Mouse (Mus musculus): Measurements from ENCODE around the gene Gm20388. TPM values are rescaled to one million over a fixed set of nuclear protein-coding genes. Genes with fewer than 3 reads are reported as not detected.
A peak's percentile ranks its signal among the peaks of the same experiment; 100 is the strongest.
"Not testable (repeated sequence)": the region's sequence is repeated elsewhere in the genome, so short reads cannot be mapped to it uniquely, and the experiment has no call there.

The Gm20388 gene
- polyA plus RNA-seq, 1 experiment from 2014 or later, result not detected

- no peaks in the 10 kb centered on the region for H3K36me3 ChIP-seq
- H3K4me3 ChIP-seq, result no peak overlapping the region
- peaks cover 37% of the 10 kb centered on the region for H3K4me1 ChIP-seq
- 50% methylated on average over 5 of the region's 5 CpGs for WGBS
- no peak for ATAC-seq (ENCODE audit: insufficient number of reproducible peaks, insufficient read depth, low FRiP score, low TSS enrichment, low read depth)
- H3K9ac ChIP-seq, result 0 out of 2 replicates have a peak overlapping the region, but pooled peaks have one; percentile 11
- no peaks in the 10 kb centered on the region for H3K27me3 ChIP-seq
- peak overlapping the region; percentile 11; the same call in 1 of the 2 replicates for H3K27ac ChIP-seq
- no peaks in the 10 kb centered on the region for H3K9me3 ChIP-seq
- no peak overlapping the region for H3K4me2 ChIP-seq
Observed at GRCm38 (mm10) chr8:120325172-120325767, 414.6 kb downstream of the Gm20388 start.

GRCm38 (mm10) chr8:120327131-120327554, 416.5 kb downstream of the Gm20388 start:
- no peaks in the 10 kb centered on the region for H3K36me3 ChIP-seq
- peaks cover 48% of the 10 kb centered on the region for H3K4me1 ChIP-seq
- 43% methylated on average over 3 of the region's 3 CpGs for WGBS
- no peaks in the 10 kb centered on the region for H3K9me3 ChIP-seq
- no peak overlapping the region for H3K4me2 ChIP-seq
- no peak for ATAC-seq (ENCODE audit: insufficient number of reproducible peaks, insufficient read depth, low FRiP score, low TSS enrichment, low read depth)
- H3K4me3 ChIP-seq, result no peak overlapping the region
- H3K27me3 ChIP-seq, result no peaks in the 10 kb centered on the region
- H3K27ac ChIP-seq, result no peak overlapping the region
- H3K9ac ChIP-seq, result no peak overlapping the region

DNA sequence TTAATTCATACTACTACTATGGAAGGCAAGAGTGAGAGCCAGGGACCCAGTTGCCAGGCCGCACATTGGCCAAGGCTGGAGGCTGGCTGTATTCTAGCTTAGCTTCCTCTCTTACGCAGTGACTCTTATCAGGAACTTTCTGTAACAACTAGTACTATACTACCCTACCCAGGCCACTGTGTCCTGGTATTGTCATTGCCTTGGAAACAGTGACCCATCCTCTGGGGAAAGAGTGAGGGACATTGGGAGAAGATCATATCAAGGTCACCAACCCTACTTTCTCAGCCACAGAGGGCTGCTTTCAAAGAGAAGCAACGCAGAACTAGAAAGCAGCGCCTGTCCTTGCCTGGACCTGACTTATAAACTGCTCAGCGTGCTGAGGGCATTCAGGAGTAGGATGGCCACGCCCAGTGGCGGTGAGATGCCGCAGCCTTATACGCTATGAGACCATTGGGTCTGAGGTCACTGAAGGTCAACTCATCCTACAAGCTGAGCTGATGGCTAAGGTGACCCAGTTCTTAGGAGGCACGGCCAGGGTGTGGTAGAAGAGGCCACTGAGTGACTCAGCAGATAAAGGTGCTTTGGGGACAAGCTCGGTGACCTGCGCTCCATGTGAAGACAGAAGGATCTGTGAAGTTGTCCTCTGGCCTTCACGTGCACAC, 417.9 kb downstream of the Gm20388 start:
- Histone ChIP-seq H3K4me1 (peaks cover 41% of the 10 kb centered on the region), H3K4me2 (no peak overlapping the region), H3K9me3 (no peaks in the 10 kb centered on the region), H3K36me3 (no peaks in the 10 kb centered on the region), H3K9ac (no peak overlapping the region), H3K27me3 (no peaks in the 10 kb centered on the region), H3K4me3 (no peak overlapping the region), H3K27ac (no peak overlapping the region)
- 89% methylated on average over 13 of the region's 13 CpGs for WGBS
- ATAC-seq (ENCODE audit: insufficient number of reproducible peaks, insufficient read depth, low FRiP score, low TSS enrichment, low read depth), result no peak

- no peaks in the 10 kb centered on the region for H3K27me3 ChIP-seq
- no peak for ATAC-seq (ENCODE audit: insufficient number of reproducible peaks, insufficient read depth, low FRiP score, low TSS enrichment, low read depth)
- no peak overlapping the region for H3K4me2 ChIP-seq
- H3K4me3 ChIP-seq, result no peak overlapping the region
- no peak overlapping the region for H3K27ac ChIP-seq
- H3K4me1 ChIP-seq, result peaks cover 35% of the 10 kb centered on the region
- H3K9ac ChIP-seq, result no peak overlapping the region
- 88% methylated on average over 11 of the region's 11 CpGs for WGBS
- H3K36me3 ChIP-seq, result no peaks in the 10 kb centered on the region
- no peaks in the 10 kb centered on the region for H3K9me3 ChIP-seq
Observed at GRCm38 (mm10) chr8:120329030-120329748, 418.5 kb downstream of the Gm20388 start.

DNA sequence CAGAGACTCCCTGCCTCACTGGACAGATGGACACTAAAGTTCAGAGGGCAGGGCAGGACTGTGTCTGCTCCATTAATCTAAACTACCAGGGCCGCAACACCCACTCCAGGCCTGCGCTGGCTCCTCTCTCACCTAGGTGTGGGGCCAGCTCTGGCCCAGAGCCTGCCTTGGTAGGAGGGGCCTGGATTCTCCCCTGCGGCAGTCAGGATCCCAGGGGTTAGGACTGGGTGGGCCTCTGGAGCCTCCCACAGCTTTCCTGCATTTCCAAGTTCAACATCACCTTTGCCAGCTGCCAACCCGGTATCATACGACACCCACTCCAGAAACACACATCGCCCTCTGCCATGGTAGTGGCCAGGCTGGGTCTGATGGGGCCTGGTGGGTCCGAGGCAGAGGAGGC, 420.4 kb downstream of the Gm20388 start:
- 76% methylated on average over 7 of the region's 7 CpGs for WGBS
- no peaks in the 10 kb centered on the region for H3K9me3 ChIP-seq
- no peaks in the 10 kb centered on the region for H3K36me3 ChIP-seq
- H3K4me3 ChIP-seq, result no peak overlapping the region
- no peak overlapping the region for H3K9ac ChIP-seq
- H3K4me1 ChIP-seq, result peaks cover 38% of the 10 kb centered on the region
- ATAC-seq (ENCODE audit: insufficient number of reproducible peaks, insufficient read depth, low FRiP score, low TSS enrichment, low read depth), result no peak
- H3K27ac ChIP-seq, result 0 out of 2 replicates have a peak overlapping the region, but pooled peaks have one; percentile 49
- no peak overlapping the region for H3K4me2 ChIP-seq
- H3K27me3 ChIP-seq, result no peaks in the 10 kb centered on the region

- H3K4me1 ChIP-seq, result peaks cover 54% of the 10 kb centered on the region
- no peak overlapping the region for H3K9ac ChIP-seq
- H3K4me3 ChIP-seq, result no peak overlapping the region
- no peaks in the 10 kb centered on the region for H3K27me3 ChIP-seq
- no peaks in the 10 kb centered on the region for H3K36me3 ChIP-seq
- ATAC-seq (ENCODE audit: insufficient number of reproducible peaks, insufficient read depth, low FRiP score, low TSS enrichment, low read depth), result no peak
- no peaks in the 10 kb centered on the region for H3K9me3 ChIP-seq
- no peak overlapping the region for H3K4me2 ChIP-seq
- H3K27ac ChIP-seq, result no peak overlapping the region
- 78% methylated on average over 16 of the region's 16 CpGs for WGBS
Observed at GRCm38 (mm10) chr8:120332379-120333229, 422.0 kb downstream of the Gm20388 start.

- no peak for ATAC-seq (ENCODE audit: insufficient number of reproducible peaks, insufficient read depth, low FRiP score, low TSS enrichment, low read depth)
Observed at GRCm38 (mm10) chr8:120333681-120334080, 423.0 kb downstream of the Gm20388 start.

DNA sequence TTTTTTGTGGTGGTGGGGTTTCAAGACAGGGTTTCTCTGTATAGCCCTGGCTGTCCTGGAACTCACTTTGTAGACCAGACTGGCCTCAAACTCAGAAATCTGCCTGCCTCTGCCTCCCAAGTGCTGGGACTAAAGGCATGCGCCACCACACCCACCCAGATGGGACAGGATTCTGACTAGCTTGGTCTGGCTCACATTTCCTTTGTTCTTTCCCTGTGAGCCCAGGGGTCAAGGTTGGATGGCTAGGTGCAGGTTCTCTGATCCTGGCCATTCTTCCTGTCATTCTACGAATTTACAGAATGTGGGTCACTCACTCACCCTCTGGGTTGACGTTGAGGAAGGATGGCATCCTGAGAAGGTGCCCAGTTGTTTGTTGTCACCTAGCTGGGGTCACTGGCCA, 423.6 kb downstream of the Gm20388 start:
- not testable (repeated sequence) for H3K36me3 ChIP-seq; H3K4me2 ChIP-seq; H3K9me3 ChIP-seq; H3K4me3 ChIP-seq; H3K27me3 ChIP-seq; ATAC-seq (ENCODE audit: insufficient number of reproducible peaks, insufficient read depth, low FRiP score, low TSS enrichment, low read depth)
- Histone ChIP-seq H3K4me1 (peaks cover 54% of the 10 kb centered on the region), H3K27ac (peak overlapping the region; percentile 64), H3K9ac (peak overlapping the region; percentile 6; the same call in 1 of the 2 replicates)
- WGBS, result 67% methylated on average over 3 of the region's 3 CpGs

More at GRCm38 (mm10) chr8:120333681-120334080, 423.0 kb downstream of the Gm20388 start:
- no peaks in the 10 kb centered on the region for H3K27me3 ChIP-seq
- no peaks in the 10 kb centered on the region for H3K9me3 ChIP-seq
- H3K9ac ChIP-seq, result no peak overlapping the region
- no peak overlapping the region for H3K4me2 ChIP-seq
- peaks cover 54% of the 10 kb centered on the region for H3K4me1 ChIP-seq
- WGBS, result 89% methylated on average over 4 of the region's 4 CpGs
- H3K4me3 ChIP-seq, result no peak overlapping the region
- peaks cover 5% of the 10 kb centered on the region for H3K36me3 ChIP-seq
- no peak overlapping the region for H3K27ac ChIP-seq

DNA sequence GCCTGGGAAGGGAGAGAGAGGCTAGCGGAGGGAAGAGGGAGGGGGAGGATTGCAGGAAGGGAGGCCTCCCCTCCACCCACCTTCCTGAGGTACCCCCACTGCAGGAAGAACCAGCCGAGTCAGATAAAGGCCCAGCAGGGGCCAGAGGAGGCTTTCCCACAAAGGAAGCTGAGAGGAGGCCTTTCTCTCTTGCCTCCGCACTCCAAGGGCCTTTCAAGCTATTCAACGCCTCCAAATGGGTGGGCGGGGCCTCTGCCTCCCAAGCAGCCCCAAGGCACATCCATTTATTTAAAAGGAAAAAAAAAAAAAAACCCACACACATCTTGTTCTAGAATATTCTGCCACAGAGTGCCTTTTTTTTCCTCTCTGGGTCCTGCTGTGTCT, 424.2 kb downstream of the Gm20388 start:
- H3K9ac ChIP-seq, result peak overlapping the region; percentile 6; the same call in 1 of the 2 replicates
- no peaks in the 10 kb centered on the region for H3K27me3 ChIP-seq
- peaks cover 7% of the 10 kb centered on the region for H3K36me3 ChIP-seq
- H3K4me1 ChIP-seq, result peaks cover 58% of the 10 kb centered on the region
- H3K9me3 ChIP-seq, result no peaks in the 10 kb centered on the region
- H3K4me2 ChIP-seq, result peak overlapping the region; percentile 40; the same call in 1 of the 2 replicates
- no peak overlapping the region for H3K4me3 ChIP-seq
- H3K27ac ChIP-seq, result peak overlapping the region; percentile 64
- WGBS, result 8% methylated on average over 5 of the region's 5 CpGs
- no peak for ATAC-seq (ENCODE audit: insufficient number of reproducible peaks, insufficient read depth, low FRiP score, low TSS enrichment, low read depth)

DNA sequence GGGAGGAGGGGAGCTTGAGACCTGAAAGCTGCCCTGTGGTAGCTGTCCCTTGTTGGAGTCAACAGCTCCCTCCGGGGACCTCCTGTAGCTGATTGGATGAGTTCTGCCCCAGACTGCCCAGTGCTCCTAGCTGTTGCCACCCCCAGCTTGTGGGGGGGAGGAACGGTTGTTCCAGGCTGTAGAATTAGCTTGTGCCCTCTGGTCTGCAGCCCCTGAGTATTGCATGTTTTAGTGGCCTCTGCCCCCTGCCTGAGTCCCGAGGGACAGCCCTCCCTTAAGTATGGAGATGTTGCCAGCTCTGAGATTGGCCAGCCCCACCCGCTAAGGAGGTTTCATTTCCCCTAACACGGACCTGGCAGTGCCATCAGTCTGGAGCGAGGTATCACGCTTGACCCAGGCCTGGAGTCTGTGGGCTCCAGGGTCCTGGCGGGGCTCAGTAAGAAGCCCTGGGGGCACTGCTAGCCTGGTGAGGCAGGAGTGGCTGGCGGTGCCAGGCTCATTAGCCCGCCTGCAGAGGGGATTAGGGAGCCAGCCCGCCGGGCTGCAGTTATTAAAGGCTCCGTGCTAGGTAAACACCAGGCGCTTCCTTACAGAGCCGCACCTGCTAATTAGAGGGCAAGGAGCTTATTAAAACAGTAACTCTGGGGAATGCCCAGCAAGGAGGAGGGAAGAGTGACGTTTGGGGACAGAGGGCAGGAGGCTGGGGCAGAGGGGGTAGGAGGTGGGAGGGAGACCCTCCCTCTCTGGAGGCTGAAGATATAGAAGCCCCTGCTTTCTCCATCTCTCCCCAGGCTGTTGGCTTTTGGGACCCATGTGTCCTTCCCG, 424.8 kb downstream of the Gm20388 start:
- Histone ChIP-seq H3K4me3 (no peak overlapping the region), H3K36me3 (peaks cover 7% of the 10 kb centered on the region), H3K9me3 (no peaks in the 10 kb centered on the region), H3K27me3 (no peaks in the 10 kb centered on the region), H3K9ac (peak overlapping the region; percentile 44), H3K4me1 (peaks cover 58% of the 10 kb centered on the region), H3K27ac (peak overlapping the region; percentile 64), H3K4me2 (peak overlapping the region; percentile 40)
- peak; percentile 21; the same call in 1 of the 2 replicates for ATAC-seq (ENCODE audit: insufficient number of reproducible peaks, insufficient read depth, low FRiP score, low TSS enrichment, low read depth)
- WGBS, result 6% methylated on average over 17 of the region's 17 CpGs
